Mouse (Mus musculus): Measurements from ENCODE around the gene Hhip. TPM values are rescaled to one million over a fixed set of nuclear protein-coding genes. Genes with fewer than 3 reads are reported as not detected.
A peak's percentile ranks its signal among the peaks of the same experiment; 100 is the strongest.

Hhip gene
- polyA plus RNA-seq, 1 experiment from 2014 or later: 1.9 TPM

GRCm38 (mm10) chr8:79966159-79966558, 91.6 kb downstream of the Hhip start:
- Histone ChIP-seq H3K4me3 (ENCODE audit: low read depth, low read length) (no peak overlapping the region), H3K4me2 (ENCODE audit: low read depth, low read length, severe bottlenecking) (no peak overlapping the region), H3K27ac (ENCODE audit: low read depth, low read length) (no peak overlapping the region), H3K9ac (ENCODE audit: low read length) (no peak overlapping the region), H3K27me3 (ENCODE audit: control insufficient read depth, insufficient read depth, low read length) (no peaks in the 10 kb centered on the region), H3K36me3 (ENCODE audit: control insufficient read depth, insufficient read depth, low read length) (no peaks in the 10 kb centered on the region), H3K9me3 (ENCODE audit: control insufficient read depth, low read length) (no peaks in the 10 kb centered on the region), H3K4me1 (replicated peaks; ENCODE audit: control insufficient read depth, insufficient read depth, low read length) (no peaks in the 10 kb centered on the region)
- DNase-seq (ENCODE audit: low spot score) (no peak), ATAC-seq (replicated peaks; ENCODE audit: low FRiP score) (peak; percentile 53; the same call in 1 of the 2 replicates)
- 57% methylated on average over 6 of the region's 6 CpGs for WGBS

GRCm38 (mm10) chr8:79952857-79953256, 104.9 kb downstream of the Hhip start:
- no peak for DNase-seq (ENCODE audit: low spot score)
- 34% methylated on average over 3 of the region's 3 CpGs for WGBS

GRCm38 (mm10) chr8:79950376-79950775, 107.4 kb downstream of the Hhip start:
- WGBS: 92% methylated on average over 3 of the region's 3 CpGs
- Histone ChIP-seq H3K9ac (ENCODE audit: low read length) (no peak overlapping the region), H3K4me2 (ENCODE audit: low read depth, low read length, severe bottlenecking) (no peak overlapping the region), H3K4me3 (ENCODE audit: low read depth, low read length) (no peak overlapping the region), H3K27ac (ENCODE audit: low read depth, low read length) (no peak overlapping the region), H3K36me3 (ENCODE audit: control insufficient read depth, insufficient read depth, low read length) (no peaks in the 10 kb centered on the region), H3K4me1 (replicated peaks; ENCODE audit: control insufficient read depth, insufficient read depth, low read length) (no peaks in the 10 kb centered on the region), H3K27me3 (ENCODE audit: control insufficient read depth, insufficient read depth, low read length) (no peaks in the 10 kb centered on the region), H3K9me3 (ENCODE audit: control insufficient read depth, low read length) (no peaks in the 10 kb centered on the region)
- DNase-seq (ENCODE audit: low spot score) (no peak), ATAC-seq (replicated peaks; ENCODE audit: low FRiP score) (no peak)

More at GRCm38 (mm10) chr8:79952857-79953256, 104.9 kb downstream of the Hhip start:
- ATAC-seq (replicated peaks; ENCODE audit: low FRiP score): no peak
- H3K27ac ChIP-seq (ENCODE audit: low read depth, low read length): no peak overlapping the region
- H3K36me3 ChIP-seq (ENCODE audit: control insufficient read depth, insufficient read depth, low read length): no peaks in the 10 kb centered on the region
- no peak overlapping the region for H3K4me3 ChIP-seq (ENCODE audit: low read depth, low read length)
- H3K4me2 ChIP-seq (ENCODE audit: low read depth, low read length, severe bottlenecking): no peak overlapping the region
- no peaks in the 10 kb centered on the region for H3K9me3 ChIP-seq (ENCODE audit: control insufficient read depth, low read length)
- H3K9ac ChIP-seq (ENCODE audit: low read length): no peak overlapping the region
- H3K4me1 ChIP-seq (replicated peaks; ENCODE audit: control insufficient read depth, insufficient read depth, low read length): no peaks in the 10 kb centered on the region
- no peaks in the 10 kb centered on the region for H3K27me3 ChIP-seq (ENCODE audit: control insufficient read depth, insufficient read depth, low read length)

- ATAC-seq (replicated peaks; ENCODE audit: low FRiP score): no peak
Observed at GRCm38 (mm10) chr8:79945501-79946076, 112.2 kb downstream of the Hhip start.

GRCm38 (mm10) chr8:79941070-79941469, 116.7 kb downstream of the Hhip start:
- no peak overlapping the region for H3K4me3 ChIP-seq (ENCODE audit: low read depth, low read length)
- WGBS: 87% methylated on average over 5 of the region's 5 CpGs
- no peaks in the 10 kb centered on the region for H3K36me3 ChIP-seq (ENCODE audit: control insufficient read depth, insufficient read depth, low read length)
- H3K9me3 ChIP-seq (ENCODE audit: control insufficient read depth, low read length): no peaks in the 10 kb centered on the region
- H3K4me1 ChIP-seq (replicated peaks; ENCODE audit: control insufficient read depth, insufficient read depth, low read length): no peaks in the 10 kb centered on the region
- H3K9ac ChIP-seq (ENCODE audit: low read length): no peak overlapping the region
- no peaks in the 10 kb centered on the region for H3K27me3 ChIP-seq (ENCODE audit: control insufficient read depth, insufficient read depth, low read length)
- DNase-seq (ENCODE audit: low spot score): no peak
- no peak overlapping the region for H3K4me2 ChIP-seq (ENCODE audit: low read depth, low read length, severe bottlenecking)
- H3K27ac ChIP-seq (ENCODE audit: low read depth, low read length): no peak overlapping the region
- no peak for ATAC-seq (replicated peaks; ENCODE audit: low FRiP score)

More at GRCm38 (mm10) chr8:79945501-79946076, 112.2 kb downstream of the Hhip start:
- H3K36me3 ChIP-seq (ENCODE audit: control insufficient read depth, insufficient read depth, low read length): no peaks in the 10 kb centered on the region
- no peak overlapping the region for H3K9ac ChIP-seq (ENCODE audit: low read length)
- no peaks in the 10 kb centered on the region for H3K27me3 ChIP-seq (ENCODE audit: control insufficient read depth, insufficient read depth, low read length)
- H3K4me3 ChIP-seq (ENCODE audit: low read depth, low read length): no peak overlapping the region
- H3K27ac ChIP-seq (ENCODE audit: low read depth, low read length): no peak overlapping the region
- no peaks in the 10 kb centered on the region for H3K9me3 ChIP-seq (ENCODE audit: control insufficient read depth, low read length)
- 84% methylated on average over 9 of the region's 9 CpGs for WGBS
- H3K4me1 ChIP-seq (replicated peaks; ENCODE audit: control insufficient read depth, insufficient read depth, low read length): no peaks in the 10 kb centered on the region
- no peak overlapping the region for H3K4me2 ChIP-seq (ENCODE audit: low read depth, low read length, severe bottlenecking)
- DNase-seq (ENCODE audit: low spot score): no peak

GRCm38 (mm10) chr8:79936856-79937445, 120.9 kb downstream of the Hhip start:
- ATAC-seq (replicated peaks; ENCODE audit: low FRiP score) (no peak), DNase-seq (ENCODE audit: low spot score) (no peak)
- WGBS: 60% methylated on average over 9 of the region's 9 CpGs
- Histone ChIP-seq H3K4me1 (replicated peaks; ENCODE audit: control insufficient read depth, insufficient read depth, low read length) (no peaks in the 10 kb centered on the region), H3K9me3 (ENCODE audit: control insufficient read depth, low read length) (no peaks in the 10 kb centered on the region), H3K4me2 (ENCODE audit: low read depth, low read length, severe bottlenecking) (no peak overlapping the region), H3K27me3 (ENCODE audit: control insufficient read depth, insufficient read depth, low read length) (no peaks in the 10 kb centered on the region), H3K36me3 (ENCODE audit: control insufficient read depth, insufficient read depth, low read length) (no peaks in the 10 kb centered on the region), H3K27ac (ENCODE audit: low read depth, low read length) (no peak overlapping the region), H3K4me3 (ENCODE audit: low read depth, low read length) (no peak overlapping the region), H3K9ac (ENCODE audit: low read length) (no peak overlapping the region)

GRCm38 (mm10) chr8:79935793-79936192, 122.0 kb downstream of the Hhip start:
- Histone ChIP-seq H3K9ac (ENCODE audit: low read length) (no peak overlapping the region), H3K36me3 (ENCODE audit: control insufficient read depth, insufficient read depth, low read length) (no peaks in the 10 kb centered on the region), H3K27me3 (ENCODE audit: control insufficient read depth, insufficient read depth, low read length) (no peaks in the 10 kb centered on the region), H3K4me3 (ENCODE audit: low read depth, low read length) (no peak overlapping the region), H3K9me3 (ENCODE audit: control insufficient read depth, low read length) (no peaks in the 10 kb centered on the region), H3K4me2 (ENCODE audit: low read depth, low read length, severe bottlenecking) (no peak overlapping the region), H3K4me1 (replicated peaks; ENCODE audit: control insufficient read depth, insufficient read depth, low read length) (no peaks in the 10 kb centered on the region), H3K27ac (ENCODE audit: low read depth, low read length) (no peak overlapping the region)
- WGBS: 49% methylated on average over 7 of the region's 7 CpGs
- DNase-seq (ENCODE audit: low spot score) (no peak), ATAC-seq (replicated peaks; ENCODE audit: low FRiP score) (no peak)

GRCm38 (mm10) chr8:79929202-79929601, 128.6 kb downstream of the Hhip start:
- Histone ChIP-seq H3K27me3 (ENCODE audit: control insufficient read depth, insufficient read depth, low read length) (no peaks in the 10 kb centered on the region), H3K4me3 (ENCODE audit: low read depth, low read length) (no peak overlapping the region), H3K27ac (ENCODE audit: low read depth, low read length) (no peak overlapping the region), H3K4me1 (replicated peaks; ENCODE audit: control insufficient read depth, insufficient read depth, low read length) (no peaks in the 10 kb centered on the region), H3K4me2 (ENCODE audit: low read depth, low read length, severe bottlenecking) (no peak overlapping the region), H3K9ac (ENCODE audit: low read length) (no peak overlapping the region), H3K9me3 (ENCODE audit: control insufficient read depth, low read length) (no peaks in the 10 kb centered on the region), H3K36me3 (ENCODE audit: control insufficient read depth, insufficient read depth, low read length) (no peaks in the 10 kb centered on the region)
- WGBS: 76% methylated on average over 4 of the region's 4 CpGs
- no peak for ATAC-seq (replicated peaks; ENCODE audit: low FRiP score)
- no peak for DNase-seq (ENCODE audit: low spot score)

GRCm38 (mm10) chr8:79917211-79917610, 140.6 kb downstream of the Hhip start:
- Histone ChIP-seq H3K9me3 (ENCODE audit: control insufficient read depth, low read length) (no peaks in the 10 kb centered on the region), H3K4me1 (replicated peaks; ENCODE audit: control insufficient read depth, insufficient read depth, low read length) (no peaks in the 10 kb centered on the region), H3K9ac (ENCODE audit: low read length) (no peak overlapping the region), H3K36me3 (ENCODE audit: control insufficient read depth, insufficient read depth, low read length) (no peaks in the 10 kb centered on the region), H3K27me3 (ENCODE audit: control insufficient read depth, insufficient read depth, low read length) (no peaks in the 10 kb centered on the region), H3K4me2 (ENCODE audit: low read depth, low read length, severe bottlenecking) (no peak overlapping the region), H3K4me3 (ENCODE audit: low read depth, low read length) (no peak overlapping the region), H3K27ac (ENCODE audit: low read depth, low read length) (no peak overlapping the region)
- 70% methylated on average over 7 of the region's 7 CpGs for WGBS
- ATAC-seq (replicated peaks; ENCODE audit: low FRiP score): no peak
- DNase-seq (ENCODE audit: low spot score): no peak
